Mouse (Mus musculus): ENCODE measurements around the gene Camta2. TPM values are rescaled to one million over a fixed set of nuclear protein-coding genes. Genes with fewer than 3 reads are reported as not detected.

The Camta2 gene
- total RNA-seq (2014; rRNA removed; ENCODE audit: low replicate concordance), result 8.7 and 9.5 TPM in 2 replicates
- 10.5 and 10.7 TPM in 2 replicates for polyA plus RNA-seq (2015; fragmentation: Nextera tagmentation; extraction: Ambion mirVana)

DNA sequence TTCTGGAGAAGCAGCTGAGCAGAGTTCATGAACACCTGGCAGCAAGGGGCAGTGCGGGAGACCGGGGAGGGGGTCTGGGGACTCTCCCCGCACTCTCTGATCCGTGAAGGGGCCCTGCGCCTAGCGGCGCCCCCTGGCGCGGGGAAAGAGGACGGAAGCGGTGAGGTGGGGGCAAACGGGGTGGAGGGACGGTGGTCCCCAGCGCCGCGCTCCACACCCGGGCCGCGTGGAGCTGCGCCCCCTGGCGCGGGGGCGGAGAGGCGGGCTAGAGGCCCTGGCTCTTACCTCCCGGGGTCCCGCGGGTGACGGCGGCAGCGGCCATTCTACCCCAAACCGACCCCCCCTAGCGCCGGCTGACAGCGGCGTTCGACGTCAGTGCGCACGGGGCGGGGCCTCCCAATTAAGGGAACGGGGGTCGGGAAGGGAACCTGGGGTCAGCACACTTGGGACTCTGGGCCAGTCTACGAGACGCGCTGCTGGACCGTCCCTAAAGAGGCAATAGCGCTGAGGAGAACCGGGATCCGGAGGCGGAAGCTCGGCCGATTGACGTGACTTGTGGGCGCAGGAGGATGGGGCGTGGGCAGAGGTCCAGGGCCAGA lies at the start of gene Camta2:
Gene Camta2 (minus strand): TSS at position 505 of the 599 bp plus-strand sequence.
- ATAC-seq (ENCODE audit: insufficient read depth, low read depth), result peak; percentile 86
- peak within 1 kb of the TSS; percentile 69 for H3K4me3 ChIP-seq (ENCODE audit: low read depth, low read length)

GRCm38 (mm10) chr11:70733256-70733655 lies 45.4 kb upstream of the Camta2 start:
- ATAC-seq (ENCODE audit: insufficient read depth, low read depth) (no peak), DNase-seq (ENCODE audit: low spot score) (no peak)
- Histone ChIP-seq H3K4me1 (ENCODE audit: control insufficient read depth, insufficient read depth) (no peaks in the 10 kb centered on the region), H3K9ac (replicated peaks; ENCODE audit: low read depth, low read length) (no peak overlapping the region), H3K9me3 (replicated peaks; ENCODE audit: control insufficient read depth, low read length) (no peaks in the 10 kb centered on the region), H3K27ac (ENCODE audit: low read depth) (no peak overlapping the region), H3K4me2 (ENCODE audit: low read depth, low read length) (no peak overlapping the region), H3K36me3 (replicated peaks; ENCODE audit: control insufficient read depth, insufficient read depth, low read length) (peaks cover 16% of the 10 kb centered on the region), H3K27me3 (ENCODE audit: control insufficient read depth, insufficient read depth, low read length) (no peaks in the 10 kb centered on the region), H3K4me3 (ENCODE audit: low read depth, low read length) (no peak overlapping the region)
- WGBS, result 59% methylated on average over 5 of the region's 5 CpGs
- no peak for TF ChIP-seq EP300 (IDR thresholded peaks at IDR 0.05; ENCODE audit: low read depth)
- TF ChIP-seq CTCF (IDR thresholded peaks at IDR 0.05; ENCODE audit: low read depth), result no peak

More for the DNA sequence above, at the start of gene Camta2:
- TF ChIP-seq EP300 (IDR thresholded peaks at IDR 0.05; ENCODE audit: low read depth), result peak; percentile 56; the same call in 1 of the 2 replicates
- TF ChIP-seq CTCF (IDR thresholded peaks at IDR 0.05; ENCODE audit: low read depth), result peak; percentile 40
- peak within 1 kb of the TSS; percentile 62 for H3K9ac ChIP-seq (replicated peaks; ENCODE audit: low read depth, low read length)
- no peaks in the 10 kb centered on the region for H3K9me3 ChIP-seq (replicated peaks; ENCODE audit: control insufficient read depth, low read length)
- H3K36me3 ChIP-seq (replicated peaks; ENCODE audit: control insufficient read depth, insufficient read depth, low read length), result peaks cover 32% of the 10 kb centered on the region
- H3K27me3 ChIP-seq (ENCODE audit: control insufficient read depth, insufficient read depth, low read length), result no peaks in the 10 kb centered on the region
- H3K4me2 ChIP-seq (ENCODE audit: low read depth, low read length), result peak within 1 kb of the TSS; percentile 71
- H3K4me1 ChIP-seq (ENCODE audit: control insufficient read depth, insufficient read depth), result peaks cover 20% of the 10 kb centered on the region
- DNase-seq (ENCODE audit: low spot score), result peak; percentile 76
- H3K27ac ChIP-seq (ENCODE audit: low read depth), result peak within 1 kb of the TSS; percentile 82
- under 1% methylated on average over 54 of the region's 55 CpGs for WGBS

DNA sequence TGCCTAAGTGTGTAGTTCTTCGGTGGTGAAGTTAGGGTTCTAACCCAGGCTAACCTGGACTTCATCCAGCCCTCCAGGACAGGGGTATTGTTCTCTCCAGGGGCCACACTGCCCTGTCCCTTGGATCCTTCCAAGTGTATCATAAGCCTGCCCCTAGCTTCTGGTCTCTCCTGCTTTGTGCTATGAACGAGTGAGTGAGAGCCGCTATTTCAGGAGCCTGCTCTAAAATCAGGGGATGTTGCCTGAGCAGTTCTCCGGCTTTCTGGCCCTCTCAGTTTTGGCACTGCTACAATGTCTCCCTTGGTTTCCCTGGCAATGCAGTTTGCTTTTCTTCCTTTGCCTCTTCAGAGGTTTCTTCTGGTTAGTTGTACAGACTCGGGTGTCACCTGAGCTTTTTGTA lies 43.3 kb upstream of the Camta2 start:
- Histone ChIP-seq H3K27me3 (ENCODE audit: control insufficient read depth, insufficient read depth, low read length) (no peaks in the 10 kb centered on the region), H3K4me3 (ENCODE audit: low read depth, low read length) (no peak overlapping the region), H3K4me1 (ENCODE audit: control insufficient read depth, insufficient read depth) (no peaks in the 10 kb centered on the region), H3K36me3 (replicated peaks; ENCODE audit: control insufficient read depth, insufficient read depth, low read length) (peaks cover 37% of the 10 kb centered on the region), H3K4me2 (ENCODE audit: low read depth, low read length) (no peak overlapping the region), H3K27ac (ENCODE audit: low read depth) (no peak overlapping the region), H3K9me3 (replicated peaks; ENCODE audit: control insufficient read depth, low read length) (no peaks in the 10 kb centered on the region), H3K9ac (replicated peaks; ENCODE audit: low read depth, low read length) (no peak overlapping the region)
- TF ChIP-seq CTCF (IDR thresholded peaks at IDR 0.05; ENCODE audit: low read depth), result no peak
- TF ChIP-seq EP300 (IDR thresholded peaks at IDR 0.05; ENCODE audit: low read depth), result no peak
- DNase-seq (ENCODE audit: low spot score) (no peak), ATAC-seq (ENCODE audit: insufficient read depth, low read depth) (no peak)
- 42% methylated on average over 5 of the region's 5 CpGs for WGBS

DNA sequence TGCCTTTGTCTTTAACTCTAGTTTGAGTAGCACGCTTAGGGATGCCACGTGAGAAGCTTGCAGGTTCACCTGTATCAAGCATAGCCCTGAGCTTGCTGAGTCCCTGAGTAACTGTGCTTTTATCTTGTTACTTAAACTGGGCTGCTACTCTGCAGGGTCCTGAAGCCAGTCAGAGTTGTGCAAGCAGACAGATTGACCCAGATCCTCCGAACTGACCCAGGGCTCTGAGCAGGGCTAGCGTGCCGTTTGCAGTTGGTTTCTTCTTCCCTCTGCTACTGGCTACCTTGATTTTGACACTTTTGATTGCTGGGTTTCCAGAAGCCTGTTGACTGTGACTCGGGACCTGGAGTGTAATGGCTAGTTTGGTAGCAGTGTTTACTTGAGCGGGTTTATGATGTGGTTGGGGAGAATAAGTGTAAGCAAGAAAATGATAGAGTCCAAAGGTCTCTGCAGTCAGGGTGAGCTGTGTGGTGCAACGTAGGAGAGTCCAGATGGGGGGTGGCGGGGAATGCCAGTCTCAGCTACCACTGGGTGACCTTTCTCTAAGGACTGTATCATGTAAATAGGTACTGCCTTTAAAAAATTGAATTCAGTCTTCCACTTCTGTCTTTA lies 42.6 kb upstream of the Camta2 start:
- Histone ChIP-seq H3K27ac (ENCODE audit: low read depth) (no peak overlapping the region), H3K4me2 (ENCODE audit: low read depth, low read length) (no peak overlapping the region), H3K4me3 (ENCODE audit: low read depth, low read length) (no peak overlapping the region), H3K4me1 (ENCODE audit: control insufficient read depth, insufficient read depth) (no peaks in the 10 kb centered on the region), H3K27me3 (ENCODE audit: control insufficient read depth, insufficient read depth, low read length) (no peaks in the 10 kb centered on the region), H3K36me3 (replicated peaks; ENCODE audit: control insufficient read depth, insufficient read depth, low read length) (peaks cover 43% of the 10 kb centered on the region), H3K9me3 (replicated peaks; ENCODE audit: control insufficient read depth, low read length) (no peaks in the 10 kb centered on the region), H3K9ac (replicated peaks; ENCODE audit: low read depth, low read length) (no peak overlapping the region)
- TF ChIP-seq CTCF (IDR thresholded peaks at IDR 0.05; ENCODE audit: low read depth) (no peak), EP300 (IDR thresholded peaks at IDR 0.05; ENCODE audit: low read depth) (no peak)
- no peak for DNase-seq (ENCODE audit: low spot score)
- WGBS, result 75% methylated on average over 9 of the region's 9 CpGs
- no peak for ATAC-seq (ENCODE audit: insufficient read depth, low read depth)

- ATAC-seq (ENCODE audit: insufficient read depth, low read depth), result no peak
- TF ChIP-seq EP300 (IDR thresholded peaks at IDR 0.05; ENCODE audit: low read depth), result no peak
- no peak for TF ChIP-seq CTCF (IDR thresholded peaks at IDR 0.05; ENCODE audit: low read depth)
- Histone ChIP-seq H3K36me3 (replicated peaks; ENCODE audit: control insufficient read depth, insufficient read depth, low read length) (peaks cover 74% of the 10 kb centered on the region), H3K4me1 (ENCODE audit: control insufficient read depth, insufficient read depth) (no peaks in the 10 kb centered on the region), H3K27ac (ENCODE audit: low read depth) (no peak overlapping the region), H3K4me2 (ENCODE audit: low read depth, low read length) (no peak overlapping the region), H3K9ac (replicated peaks; ENCODE audit: low read depth, low read length) (no peak overlapping the region), H3K9me3 (replicated peaks; ENCODE audit: control insufficient read depth, low read length) (no peaks in the 10 kb centered on the region), H3K27me3 (ENCODE audit: control insufficient read depth, insufficient read depth, low read length) (no peaks in the 10 kb centered on the region), H3K4me3 (ENCODE audit: low read depth, low read length) (no peak overlapping the region)
- 81% methylated on average over 5 of the region's 5 CpGs for WGBS
- DNase-seq (ENCODE audit: low spot score), result no peak
These were observed 39.5 kb upstream of the Camta2 start for GRCm38 (mm10) chr11:70727385-70727784.
